In the genomic region with DNA sequence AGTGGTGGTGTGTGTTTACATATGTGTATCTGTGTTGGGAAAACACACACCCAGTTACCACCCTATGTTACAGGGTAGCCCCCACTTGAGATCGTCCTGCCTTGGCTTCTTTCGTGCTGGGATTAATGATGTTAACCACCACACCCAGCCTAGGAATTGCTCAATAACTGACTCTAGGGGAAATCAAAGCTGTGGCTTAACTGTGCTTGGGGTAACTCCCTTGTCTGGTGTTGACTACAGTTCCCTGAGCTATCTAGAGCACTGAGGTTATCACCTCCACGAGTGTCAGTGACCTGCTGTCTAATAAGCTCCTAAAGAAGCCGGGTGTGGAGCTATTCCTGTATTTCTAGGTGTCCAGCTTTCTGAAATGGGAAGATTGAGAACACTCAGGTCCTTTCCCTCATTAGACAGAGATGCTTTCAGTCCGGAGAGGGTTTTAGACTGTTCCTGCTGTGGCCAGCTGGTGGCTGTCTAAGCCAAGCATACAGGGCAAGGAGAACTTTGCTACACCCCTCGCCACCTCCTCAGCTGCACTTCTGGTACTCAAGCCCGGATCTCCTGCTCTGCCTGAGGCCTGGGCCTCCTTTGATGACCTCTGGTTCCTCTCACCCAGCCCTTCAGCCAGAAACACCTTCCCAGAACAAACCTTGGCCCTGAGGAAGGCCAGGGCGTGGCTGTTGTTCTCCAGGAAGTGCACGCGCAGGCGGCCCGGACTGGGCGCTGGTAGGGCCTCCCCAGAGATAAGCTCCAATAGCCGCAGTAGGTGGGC, we compare ENCODE assay signal across 8 mouse cellular contexts. TPM values are rescaled to one million over a fixed set of nuclear protein-coding genes. Genes with fewer than 3 reads are reported as not detected.
A peak's percentile ranks its signal among the peaks of the same experiment; 100 is the strongest.
DNase-seq lines count a peak whose midpoint lies in the region; ATAC-seq and TF ChIP-seq lines count a peak whose summit lies in the region.

No protein-coding gene starts in this region.

- ATAC-seq in forebrain, embryonic 11.5 days (replicated peaks; ENCODE audit: low FRiP score), result no peak

- WGBS in forebrain, embryonic 10.5 days, result 83% methylated on average over 14 of the region's 14 CpGs
- WGBS in forebrain, embryonic 11.5 days, result 80% methylated on average over 14 of the region's 14 CpGs

- no peaks in the 10 kb centered on the region for H3K9me3 ChIP-seq in forebrain, embryonic 10.5 days
- no peaks in the 10 kb centered on the region for H3K9me3 ChIP-seq in forebrain, embryonic 11.5 days (ENCODE audit: control insufficient read depth, low read length)

- 0 out of 2 replicates have a peak overlapping the region, but pooled peaks have one; percentile 15 for H3K27ac ChIP-seq in forebrain, embryonic 10.5 days
- no peak overlapping the region for H3K27ac ChIP-seq in forebrain, embryonic 11.5 days (ENCODE audit: low read depth, low read length)
- H3K27ac ChIP-seq in cortical plate, adult 2 months (ENCODE audit: insufficient read depth, low read length), result no peak overlapping the region

- H3K27me3 ChIP-seq in forebrain, embryonic 10.5 days (ENCODE audit: poor library complexity, severe bottlenecking), result no peaks in the 10 kb centered on the region
- no peaks in the 10 kb centered on the region for H3K27me3 ChIP-seq in forebrain, embryonic 11.5 days (ENCODE audit: control insufficient read depth, insufficient read depth, low read length)

- H3K4me3 ChIP-seq in forebrain, embryonic 10.5 days, result no peak overlapping the region
- H3K4me3 ChIP-seq in forebrain, embryonic 11.5 days (ENCODE audit: low read depth, low read length), result no peak overlapping the region
- H3K4me3 ChIP-seq in cortical plate, adult 2 months (ENCODE audit: insufficient read depth, low read length), result no peak overlapping the region

- TF ChIP-seq CTCF in cortical plate, adult 2 months (IDR thresholded peaks at IDR 0.05; ENCODE audit: extremely low read depth, insufficient read depth, low read length), result peak; percentile 70

- H3K4me2 ChIP-seq in forebrain, embryonic 11.5 days (ENCODE audit: low read depth, low read length, severe bottlenecking), result no peak overlapping the region

- no peak for TF ChIP-seq POLR2A in cortical plate, adult 2 months (IDR thresholded peaks at IDR 0.05; ENCODE audit: extremely low read depth, insufficient read depth, low read length)

- no peaks in the 10 kb centered on the region for H3K4me1 ChIP-seq in forebrain, embryonic 10.5 days
- H3K4me1 ChIP-seq in forebrain, embryonic 11.5 days (replicated peaks; ENCODE audit: control insufficient read depth, insufficient read depth, low read length), result no peaks in the 10 kb centered on the region
- no peaks in the 10 kb centered on the region for H3K4me1 ChIP-seq in cortical plate, adult 2 months (ENCODE audit: control insufficient read depth, insufficient read depth, low read length)

- no peaks in the 10 kb centered on the region for H3K36me3 ChIP-seq in forebrain, embryonic 10.5 days (replicated peaks)
- no peaks in the 10 kb centered on the region for H3K36me3 ChIP-seq in forebrain, embryonic 11.5 days (ENCODE audit: control insufficient read depth, insufficient read depth, low read length)

- H3K9ac ChIP-seq in forebrain, embryonic 11.5 days (ENCODE audit: low read length), result no peak overlapping the region

- DNase-seq in forebrain, embryonic 10.5 days (ENCODE audit: extremely low spot score, low spot score), result no peak
- DNase-seq in forebrain, embryonic 11.5 days (ENCODE audit: low spot score), result no peak
- peak; percentile 40 to 49 for DNase-seq in B cell, adult 2 months
- peak; percentile 74 for DNase-seq in kidney, postnatal 10 days
- peak; percentile 54 for DNase-seq in skeletal muscle tissue, adult 2 months (ENCODE audit: low read depth, low spot score)
- DNase-seq in cerebellum, postnatal 25 days, result no peak
- DNase-seq in T-cell, adult 2 months (ENCODE audit: low spot score), result no peak

RNA-seq across cellular contexts. Expression of gene Pla2g4b, which starts 51.6 kb away (rescaled TPM):
- polyA plus RNA-seq in forebrain, embryonic 10.5 days (2016; fragmentation: Nextera tagmentation; extraction: Ambion mirVana), result 2.0 and 2.6 TPM in 2 replicates
- 1.5 and 1.8 TPM in 2 replicates for polyA plus RNA-seq in forebrain, embryonic 11.5 days (2014; fragmentation: Nextera tagmentation; extraction: Ambion mirVana)
- polyA plus RNA-seq in cortical plate, adult 2 months (2012; rRNA removed), result 4.4 and 6.3 TPM in 2 replicates

RNA-seq across cellular contexts. Expression of gene Gm28042, which starts 57.5 kb away (rescaled TPM):
- polyA plus RNA-seq in forebrain, embryonic 10.5 days (2016; fragmentation: Nextera tagmentation; extraction: Ambion mirVana), result 4.2 and 5.9 TPM in 2 replicates
- 4.8 and 6.6 TPM in 2 replicates for polyA plus RNA-seq in forebrain, embryonic 11.5 days (2014; fragmentation: Nextera tagmentation; extraction: Ambion mirVana)
- 2.4 and 2.5 TPM in 2 replicates for polyA plus RNA-seq in cortical plate, adult 2 months (2012; rRNA removed)

RNA-seq across cellular contexts. Expression of gene Jmjd7, which starts 57.5 kb away (rescaled TPM):
- polyA plus RNA-seq in forebrain, embryonic 10.5 days (2016; fragmentation: Nextera tagmentation; extraction: Ambion mirVana), result 22.3 and 24.9 TPM in 2 replicates
- polyA plus RNA-seq in forebrain, embryonic 11.5 days (2014; fragmentation: Nextera tagmentation; extraction: Ambion mirVana), result 18.6 and 21.6 TPM in 2 replicates
- polyA plus RNA-seq in cortical plate, adult 2 months (2012; rRNA removed), result 6.1 and 6.6 TPM in 2 replicates

Comparison
In these comparisons a context has a peak if more than half of its experiments do, and no peak if none do; other contexts are left out.
1. DNase-seq: peak in B cell, adult 2 months (2 of 2), kidney, postnatal 10 days (single experiment) and skeletal muscle tissue, adult 2 months (single experiment); none in forebrain, embryonic 10.5 days (single experiment), forebrain, embryonic 11.5 days (single experiment), cerebellum, postnatal 25 days (0 of 2) and T-cell, adult 2 months (single experiment).